Mouse (Mus musculus) embryonic facial prominence, embryonic 15.5 days (tissue): Measurements from ENCODE around the gene Ppp2r5c. TPM values are rescaled to one million over a fixed set of nuclear protein-coding genes. Genes with fewer than 3 reads are reported as not detected.

Experiments used
- ATAC-seq: fragments of 200-750 bp; cut with Nextera tagmentation; 2 replicates; pipeline ENCODE4 v1.8.0; 2017; ENCODE audit warnings: low read depth, moderate TSS enrichment; ENCODE audit not compliant: insufficient number of reproducible peaks, low FRiP score, low TSS enrichment
- H3K27ac ChIP-seq: fragments of 300-500 bp; sonication (generic); replicated peaks from 2 replicates; pipeline ENCODE4 v1.5.1; 2015; ENCODE audit warnings: mild to moderate bottlenecking, inconsistent platforms
- H3K27me3 ChIP-seq: fragments of 300-500 bp; sonication (generic); 2 replicates; pipeline ENCODE4 v1.6.1; 2015; ENCODE audit warnings: inconsistent platforms
- H3K36me3 ChIP-seq: fragments of 300-500 bp; sonication (generic); 2 replicates; pipeline ENCODE4 v1.6.1; 2015; ENCODE audit warnings: mild to moderate bottlenecking, inconsistent platforms
- H3K4me1 ChIP-seq: fragments of 300-500 bp; sonication (generic); 2 replicates; pipeline ENCODE4 v1.6.1; 2015; ENCODE audit warnings: inconsistent platforms
- H3K4me2 ChIP-seq: fragments of 300-500 bp; sonication (generic); replicated peaks from 2 replicates; pipeline ENCODE4 v1.6.1; 2015; ENCODE audit warnings: mild to moderate bottlenecking, inconsistent platforms
- H3K4me3 ChIP-seq: fragments of 300-500 bp; sonication (generic); replicated peaks from 2 replicates; pipeline ENCODE4 v1.5.1; 2015; ENCODE audit warnings: mild to moderate bottlenecking, inconsistent platforms
- H3K9ac ChIP-seq: fragments of 300-500 bp; sonication (generic); 2 replicates; pipeline ENCODE4 v1.6.1; 2015; ENCODE audit warnings: inconsistent platforms
- H3K9me3 ChIP-seq: fragments of 300-500 bp; sonication (generic); replicated peaks from 2 replicates; pipeline ENCODE4 v1.6.1; 2016; ENCODE audit warnings: inconsistent platforms
- WGBS: fragments of 180-500 bp; shearing (Covaris S2); methylation state at CpG from one replicate; pipeline ENCODE4 v1.1.7; 2015; 5-methylcytosine and 5-hydroxymethylcytosine counted together
- polyA plus RNA-seq: library from polyadenylated mRNA; unstranded; fragments of >200 nt; fragmentation: Nextera tagmentation; extraction: Ambion mirVana; gene quantifications from 2 replicates; pipeline ENCODE4 v1.2.1, GENCODE M21; 2015

Gene Ppp2r5c
- polyA plus RNA-seq, 1 experiment from 2014 or later = 138 TPM

DNA sequence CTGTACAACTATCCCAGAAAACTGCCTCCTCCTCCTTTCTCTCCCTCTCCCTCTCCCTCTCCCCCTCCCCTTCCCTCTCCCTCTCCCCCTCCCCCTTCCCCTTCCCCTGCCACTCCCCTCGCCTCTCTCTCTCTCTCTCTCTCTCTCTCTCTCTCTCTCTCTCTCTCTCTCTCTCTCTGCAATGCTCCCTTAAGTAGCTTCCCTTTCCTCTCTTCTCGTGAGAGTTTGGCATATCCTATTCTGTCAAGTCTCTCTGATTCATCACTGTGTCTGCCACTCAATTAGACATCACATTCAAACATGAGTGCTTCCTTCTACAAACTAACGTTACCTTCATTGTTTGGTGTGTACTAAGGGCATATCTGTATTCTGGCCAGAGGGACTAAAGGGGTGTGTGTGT, 25.6 kb upstream of the Ppp2r5c start:
- no peak overlapping the region for H3K9ac ChIP-seq
- 53% methylated on average over 2 of the region's 3 CpGs for WGBS
- no peak for ATAC-seq
- no peak overlapping the region for H3K4me3 ChIP-seq
- H3K4me2 ChIP-seq = no peak overlapping the region
- no peaks in the 10 kb centered on the region for H3K36me3 ChIP-seq
- no peaks in the 10 kb centered on the region for H3K9me3 ChIP-seq
- H3K27me3 ChIP-seq = no peaks in the 10 kb centered on the region
- no peak overlapping the region for H3K27ac ChIP-seq
- no peaks in the 10 kb centered on the region for H3K4me1 ChIP-seq

DNA sequence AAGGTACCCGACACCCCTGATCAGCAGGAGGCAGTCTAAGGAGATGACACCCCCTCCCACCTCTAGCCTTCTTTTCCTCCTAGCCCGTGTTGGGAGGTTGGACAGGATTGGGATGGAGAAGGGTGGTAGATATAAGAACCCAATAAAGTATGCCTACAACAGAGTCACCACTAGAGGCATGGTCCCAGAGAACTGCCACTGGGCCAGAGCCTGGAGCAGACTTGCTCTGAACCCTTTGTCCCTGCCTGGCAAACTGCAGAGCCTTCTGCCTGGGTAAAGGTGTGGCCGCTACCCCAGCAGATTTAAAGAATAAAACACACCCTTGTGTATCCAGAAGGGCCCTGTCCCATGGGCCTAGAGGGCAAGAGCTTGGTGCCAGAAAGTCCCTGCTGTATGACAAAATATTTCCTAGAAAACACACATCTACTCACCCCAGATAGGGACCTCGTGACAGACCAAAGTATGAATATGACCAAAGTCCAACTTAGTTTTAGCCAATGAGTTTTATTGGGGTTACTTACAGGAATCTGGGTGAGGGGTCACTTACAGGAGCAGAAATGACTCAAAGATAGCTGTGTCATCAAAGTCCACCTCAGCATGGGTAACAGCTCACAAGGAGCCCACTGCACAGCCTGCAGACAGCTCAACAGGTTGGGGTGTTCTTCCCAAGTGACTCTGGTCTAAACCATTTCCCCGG, 22.8 kb upstream of the Ppp2r5c start:
- no peaks in the 10 kb centered on the region for H3K27me3 ChIP-seq
- no peak for ATAC-seq
- H3K4me1 ChIP-seq = no peaks in the 10 kb centered on the region
- no peak overlapping the region for H3K4me2 ChIP-seq
- WGBS = 86% methylated on average over 5 of the region's 5 CpGs
- no peak overlapping the region for H3K27ac ChIP-seq
- H3K36me3 ChIP-seq = no peaks in the 10 kb centered on the region
- no peaks in the 10 kb centered on the region for H3K9me3 ChIP-seq
- no peak overlapping the region for H3K9ac ChIP-seq
- no peak overlapping the region for H3K4me3 ChIP-seq

DNA sequence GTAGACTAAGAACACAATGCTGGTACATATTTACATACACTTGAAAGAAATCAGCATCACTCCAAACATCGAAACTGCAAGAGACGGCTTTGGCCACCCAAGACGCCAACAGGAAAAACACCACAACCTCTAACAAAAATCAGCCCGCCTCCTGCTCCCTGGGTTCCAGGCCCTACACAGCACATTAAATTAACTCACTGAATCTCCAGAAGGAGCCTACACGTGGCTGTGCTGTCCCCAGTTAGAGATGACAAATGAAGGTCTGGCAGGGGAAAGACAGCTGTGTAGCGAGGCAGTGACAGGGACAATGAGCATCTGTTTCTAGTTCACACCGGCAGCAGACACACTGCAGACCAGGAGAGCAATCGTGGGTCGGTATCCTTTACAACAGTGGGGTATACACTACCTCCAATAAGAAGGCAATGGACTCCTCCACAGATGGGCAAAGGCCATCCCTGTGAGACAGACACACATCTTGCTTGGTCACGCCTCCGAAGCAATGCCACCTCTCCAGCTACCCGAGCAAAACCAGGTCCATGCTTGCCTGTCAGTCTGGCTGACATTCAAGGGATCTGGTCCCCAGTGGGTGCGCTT, 20.4 kb upstream of the Ppp2r5c start:
- WGBS = 56% methylated on average over 13 of the region's 13 CpGs
- ATAC-seq = no peak

DNA sequence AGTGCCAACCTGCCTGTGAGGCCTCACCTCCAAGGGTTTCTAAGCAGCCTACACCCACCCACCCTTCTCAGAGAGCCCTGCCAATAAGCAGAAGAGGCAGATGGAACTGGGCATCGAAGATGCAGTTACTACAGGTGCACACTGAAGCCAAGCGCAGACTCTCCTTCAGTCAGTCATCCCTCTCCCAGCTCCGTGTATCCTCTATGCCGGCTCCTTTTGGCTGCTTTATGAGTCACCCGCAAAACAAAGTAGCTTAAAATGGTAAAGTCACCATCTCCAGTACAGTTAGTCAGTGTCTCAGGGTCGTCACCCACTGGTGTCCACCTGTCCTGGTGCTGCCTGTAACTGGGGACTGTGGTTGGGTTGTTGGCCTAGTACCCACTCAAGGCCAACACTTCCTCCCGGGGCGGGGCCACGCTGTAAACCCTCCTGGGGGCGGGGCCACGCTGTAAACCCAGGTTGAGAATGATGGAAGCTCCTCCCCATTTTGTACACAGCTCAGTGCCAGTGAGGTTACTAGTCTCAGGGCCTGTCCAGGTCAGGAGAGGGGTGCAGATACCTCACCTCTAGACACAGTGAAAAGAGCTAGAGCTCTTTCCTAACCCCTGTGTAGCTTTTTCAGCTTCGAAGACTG, 17.5 kb upstream of the Ppp2r5c start:
- ATAC-seq = no peak
- Histone ChIP-seq H3K27me3 (no peaks in the 10 kb centered on the region), H3K4me1 (no peaks in the 10 kb centered on the region), H3K27ac (no peak overlapping the region), H3K4me3 (no peak overlapping the region), H3K9me3 (no peaks in the 10 kb centered on the region), H3K4me2 (no peak overlapping the region), H3K9ac (no peak overlapping the region), H3K36me3 (no peaks in the 10 kb centered on the region)
- WGBS = 63% methylated on average over 12 of the region's 12 CpGs

More for the DNA sequence above, 20.4 kb upstream of the Ppp2r5c start:
- Histone ChIP-seq H3K9me3 (no peaks in the 10 kb centered on the region), H3K4me1 (no peaks in the 10 kb centered on the region), H3K27ac (no peak overlapping the region), H3K4me3 (no peak overlapping the region), H3K27me3 (no peaks in the 10 kb centered on the region), H3K36me3 (no peaks in the 10 kb centered on the region), H3K4me2 (no peak overlapping the region), H3K9ac (no peak overlapping the region)

DNA sequence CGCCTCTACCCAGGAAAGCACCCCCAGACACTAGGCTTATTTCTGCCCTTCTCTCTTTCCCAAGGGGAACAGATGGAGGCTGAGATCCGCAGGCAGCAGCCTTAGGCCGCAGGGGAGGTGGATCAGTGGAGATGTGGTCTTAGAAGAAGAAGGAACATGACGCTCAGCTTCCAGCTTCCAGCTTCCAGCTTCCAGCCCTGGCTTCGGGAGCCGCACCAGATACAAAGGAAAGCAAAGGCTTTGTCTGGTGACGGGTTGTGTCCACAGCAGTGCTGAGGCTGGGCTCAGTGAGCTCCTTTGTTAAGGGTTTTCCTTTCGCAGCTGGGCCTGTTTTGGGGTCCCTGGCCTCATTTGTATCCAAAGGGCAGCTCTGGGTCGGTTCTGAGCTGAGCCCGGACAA, 16.9 kb upstream of the Ppp2r5c start:
- Histone ChIP-seq H3K9ac (no peak overlapping the region), H3K4me2 (no peak overlapping the region), H3K4me1 (no peaks in the 10 kb centered on the region), H3K4me3 (no peak overlapping the region), H3K27me3 (no peaks in the 10 kb centered on the region), H3K36me3 (no peaks in the 10 kb centered on the region), H3K27ac (no peak overlapping the region), H3K9me3 (no peaks in the 10 kb centered on the region)
- no peak for ATAC-seq
- WGBS = 67% methylated on average over 10 of the region's 10 CpGs

DNA sequence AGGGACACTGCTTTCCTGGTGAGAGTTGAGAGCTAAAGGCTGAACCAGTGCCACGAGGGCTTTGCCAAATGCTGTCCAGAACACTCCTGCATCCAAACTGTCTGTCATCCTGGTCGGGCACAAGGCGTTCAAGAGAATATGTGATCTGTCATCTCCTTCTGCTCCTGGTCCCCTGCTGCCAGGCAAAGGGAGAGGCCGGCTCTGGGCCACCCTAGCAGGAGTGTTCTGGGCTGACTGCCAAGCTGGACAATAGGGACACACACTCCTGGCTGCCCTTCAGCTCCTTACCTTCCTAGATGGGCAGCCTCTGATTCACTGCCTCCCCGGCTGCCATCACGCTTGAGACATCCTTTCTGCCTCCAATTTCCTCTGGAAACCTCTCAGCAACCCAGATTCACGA, 15.1 kb upstream of the Ppp2r5c start:
- H3K9ac ChIP-seq = no peak overlapping the region
- H3K4me1 ChIP-seq = no peaks in the 10 kb centered on the region

DNA sequence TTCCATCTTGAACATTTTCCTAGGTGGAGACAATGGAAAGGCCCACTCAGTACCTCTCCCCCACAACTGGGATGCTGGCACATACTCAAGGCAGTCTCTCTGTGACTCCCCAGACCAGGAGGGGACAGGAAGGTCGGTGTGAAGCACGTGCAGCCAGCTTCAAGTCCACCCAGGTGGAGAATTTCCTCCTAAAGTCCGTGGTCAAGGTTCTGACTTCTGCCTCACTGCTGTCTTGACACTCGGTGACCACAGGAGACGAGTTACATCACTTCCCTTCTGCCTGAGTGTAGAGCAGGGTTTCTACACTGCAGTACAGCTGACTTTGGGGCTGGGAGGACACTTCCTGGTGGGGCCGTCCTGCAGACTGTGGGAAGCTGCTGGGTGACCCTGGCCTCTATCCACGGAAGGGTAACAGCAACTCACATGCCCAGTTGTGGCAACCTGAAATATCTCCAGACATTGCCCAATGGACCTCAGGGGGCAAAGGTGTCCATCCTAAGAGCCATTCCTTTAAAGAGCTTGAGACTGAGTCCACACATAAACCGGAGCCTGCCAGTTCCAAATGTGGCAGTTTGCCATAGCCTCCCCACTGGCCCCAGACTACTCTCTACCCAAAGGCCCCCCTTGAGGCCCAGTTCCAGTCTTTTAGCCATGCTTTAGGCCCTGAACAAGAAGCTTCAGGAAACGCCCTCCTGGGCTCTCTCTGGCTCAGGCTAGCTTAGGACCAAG, 10.1 kb upstream of the Ppp2r5c start:
- H3K9me3 ChIP-seq = no peaks in the 10 kb centered on the region
- no peak for ATAC-seq
- 57% methylated on average over 9 of the region's 9 CpGs for WGBS
- H3K9ac ChIP-seq = no peak overlapping the region
- no peaks in the 10 kb centered on the region for H3K4me1 ChIP-seq
- no peaks in the 10 kb centered on the region for H3K27me3 ChIP-seq
- no peak overlapping the region for H3K4me2 ChIP-seq
- no peaks in the 10 kb centered on the region for H3K36me3 ChIP-seq
- no peak overlapping the region for H3K27ac ChIP-seq
- no peak overlapping the region for H3K4me3 ChIP-seq

More for the DNA sequence above, 15.1 kb upstream of the Ppp2r5c start:
- 52% methylated on average over 7 of the region's 7 CpGs for WGBS
- Histone ChIP-seq H3K36me3 (no peaks in the 10 kb centered on the region), H3K27me3 (no peaks in the 10 kb centered on the region), H3K4me2 (no peak overlapping the region), H3K9me3 (no peaks in the 10 kb centered on the region), H3K4me3 (no peak overlapping the region), H3K27ac (no peak overlapping the region)
- no peak for ATAC-seq

DNA sequence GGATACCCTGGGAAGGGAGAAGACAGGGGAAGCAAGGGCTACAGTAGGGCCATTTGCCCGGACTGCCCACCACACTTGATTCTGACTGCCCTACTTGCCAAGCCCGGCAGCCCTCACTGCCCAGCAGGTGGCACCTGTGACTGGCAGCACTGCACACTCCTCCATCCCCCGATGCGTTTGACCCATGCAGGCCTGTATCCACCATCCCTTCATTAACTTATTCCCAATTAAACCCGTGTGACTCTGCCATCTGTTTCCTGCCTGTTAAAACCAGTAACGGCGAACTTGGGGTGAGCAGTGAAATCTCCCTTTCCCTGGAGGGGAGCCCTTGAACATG, 9.6 kb upstream of the Ppp2r5c start:
- Histone ChIP-seq H3K9me3 (no peaks in the 10 kb centered on the region), H3K27ac (no peak overlapping the region), H3K4me3 (no peak overlapping the region), H3K9ac (no peak overlapping the region), H3K36me3 (no peaks in the 10 kb centered on the region), H3K27me3 (no peaks in the 10 kb centered on the region), H3K4me2 (no peak overlapping the region), H3K4me1 (no peaks in the 10 kb centered on the region)
- no peak for ATAC-seq
- WGBS = 61% methylated on average over 7 of the region's 7 CpGs

DNA sequence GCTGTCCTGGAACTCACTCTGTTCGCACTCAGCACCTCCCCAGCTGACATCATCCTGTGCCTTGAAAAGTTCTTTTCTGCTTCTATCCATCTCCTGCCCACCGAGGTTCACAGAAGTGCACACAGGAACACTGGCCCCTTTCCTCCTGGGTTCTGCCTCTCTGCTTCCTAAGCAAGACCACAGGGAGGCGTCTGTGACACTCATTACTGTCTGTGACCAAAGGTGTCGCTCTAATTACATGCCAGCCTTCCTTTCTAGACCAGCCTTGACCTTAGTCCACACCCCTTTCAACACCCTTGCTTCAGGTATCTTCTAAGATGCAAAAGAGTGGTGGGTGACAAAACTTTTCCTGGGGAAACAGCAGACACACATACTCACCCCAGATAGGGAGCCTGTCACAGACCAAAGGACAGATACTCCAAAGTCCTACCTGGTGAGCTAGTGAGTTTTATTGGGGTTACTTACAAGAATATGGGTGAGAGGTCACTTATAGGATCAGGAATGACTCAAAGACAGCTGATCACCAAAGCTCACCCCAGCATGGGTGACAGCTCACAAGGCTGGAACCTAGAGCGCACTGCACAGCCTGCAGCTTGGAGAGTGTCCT, 8.4 kb upstream of the Ppp2r5c start:
- Histone ChIP-seq H3K27me3 (no peaks in the 10 kb centered on the region), H3K4me2 (no peak overlapping the region), H3K4me1 (no peaks in the 10 kb centered on the region), H3K9ac (no peak overlapping the region), H3K27ac (no peak overlapping the region), H3K36me3 (no peaks in the 10 kb centered on the region), H3K4me3 (no peak overlapping the region), H3K9me3 (no peaks in the 10 kb centered on the region)
- ATAC-seq = no peak
- WGBS = 38% methylated on average over 5 of the region's 5 CpGs

DNA sequence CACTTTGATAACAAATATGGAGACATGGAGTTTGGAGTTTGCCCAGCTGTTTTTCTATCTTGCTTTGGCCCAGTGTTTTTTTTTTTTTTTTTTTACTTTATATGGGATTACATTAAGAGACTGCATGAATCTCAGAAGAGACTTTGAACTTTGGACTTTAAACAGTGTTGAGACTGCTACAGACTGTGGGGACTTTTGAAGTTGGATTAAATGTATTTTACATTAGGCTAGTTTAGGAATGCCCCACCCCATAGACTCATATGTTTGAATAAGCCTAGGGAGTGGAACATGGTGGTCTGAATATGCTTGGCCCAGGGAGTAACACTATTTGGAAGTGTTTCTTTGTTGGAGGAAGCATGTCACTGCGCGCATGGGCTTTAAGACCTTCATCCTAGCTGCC, 4.7 kb upstream of the Ppp2r5c start:
- WGBS = 87% methylated on average over 2 of the region's 2 CpGs
- Histone ChIP-seq H3K27me3 (no peaks in the 10 kb centered on the region), H3K27ac (no peak overlapping the region), H3K4me2 (no peak overlapping the region), H3K9me3 (no peaks in the 10 kb centered on the region), H3K9ac (no peak overlapping the region), H3K36me3 (no peaks in the 10 kb centered on the region), H3K4me1 (peaks cover 5% of the 10 kb centered on the region; the same call in 1 of the 2 replicates), H3K4me3 (no peak overlapping the region)
- no peak for ATAC-seq

DNA sequence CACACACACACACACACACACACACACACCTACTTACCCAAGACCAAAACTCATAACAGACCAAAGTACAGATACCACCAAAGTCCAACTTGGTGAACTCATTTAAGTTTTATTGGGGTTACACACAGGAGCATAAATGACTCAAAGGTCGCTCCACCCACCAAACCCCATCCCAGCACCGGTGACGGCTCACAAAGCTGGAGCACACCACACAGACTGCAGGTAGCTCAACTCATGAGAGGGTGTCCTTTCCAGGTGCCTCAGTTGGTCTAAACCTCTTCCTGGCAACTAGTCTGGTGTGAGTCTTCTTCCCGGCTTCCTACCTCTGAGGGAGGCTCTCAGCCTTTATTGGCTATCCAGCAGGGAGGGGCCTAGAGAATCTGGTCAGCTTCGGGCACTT, 2.4 kb upstream of the Ppp2r5c start:
- Histone ChIP-seq H3K27me3 (no peaks in the 10 kb centered on the region), H3K4me2 (no peak overlapping the region), H3K9ac (no peak overlapping the region), H3K9me3 (no peaks in the 10 kb centered on the region), H3K36me3 (0 out of 2 replicates have a peak, but pooled peaks cover 1% of the 10 kb centered on the region), H3K4me1 (peaks cover 14% of the 10 kb centered on the region; the same call in 1 of the 2 replicates), H3K27ac (no peak overlapping the region), H3K4me3 (no peak overlapping the region)
- 66% methylated on average over 5 of the region's 5 CpGs for WGBS
- no peak for ATAC-seq
